Mouse (Mus musculus) ES-Bruce4 (cell line): Measurements from ENCODE around the gene Fcrls.

Experiments
- CTCF ChIP-seq: IDR thresholded peaks from one replicate; pipeline ENCODE4 v1.8.1; 2011; ENCODE audit warnings: low read depth, low read length
- EP300 ChIP-seq: IDR thresholded peaks from 2 replicates; pipeline ENCODE4 v1.6.1; 2011; ENCODE audit warnings: low read depth, low read length; ENCODE audit not compliant: insufficient read depth
- POLR2A ChIP-seq: IDR thresholded peaks from one replicate; pipeline ENCODE4 v1.8.1; 2011; ENCODE audit warnings: low read length; ENCODE audit not compliant: insufficient read depth

GRCm38 (mm10) chr3:87299901-87300300 is 36.4 kb upstream of the Fcrls start:
- TF ChIP-seq POLR2A (no peak), EP300 (no peak), CTCF (no peak)
